Mouse (Mus musculus): ENCODE results near the gene Trh.

DNA sequence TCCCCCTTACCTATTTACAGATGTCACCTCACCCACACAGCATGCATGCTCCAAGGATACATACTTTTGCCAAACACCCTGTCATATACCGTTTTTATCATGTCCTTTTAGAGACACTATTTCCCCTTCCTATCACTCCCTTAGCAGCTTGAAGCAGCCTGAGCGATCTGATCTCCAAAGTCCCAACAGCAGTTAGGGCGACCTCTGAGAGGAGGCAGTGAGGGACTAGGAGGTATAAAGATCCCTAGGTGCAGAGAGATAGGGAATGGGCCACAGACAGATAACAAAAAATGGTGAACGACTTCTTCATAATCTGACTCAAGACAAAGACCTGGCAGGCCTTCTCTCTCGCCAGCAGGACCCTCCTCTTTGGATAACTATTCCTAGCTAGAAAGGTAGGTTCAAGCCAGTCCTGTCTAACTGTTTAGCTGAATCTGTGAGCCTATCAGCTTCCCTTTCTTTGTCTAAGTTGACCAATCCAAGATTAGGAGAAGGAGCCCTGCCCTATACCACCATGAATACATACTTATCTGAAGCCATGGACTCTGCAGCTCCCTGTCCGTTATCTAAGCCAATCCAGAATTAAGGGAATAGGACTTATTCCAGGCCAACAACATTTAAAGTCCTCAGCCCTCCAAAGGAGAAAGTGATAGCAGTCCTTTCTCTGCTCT lies 29.3 kb upstream of the Trh start:
- no peak for TF ChIP-seq CTCF (IDR thresholded peaks at IDR 0.05; ENCODE audit: low read depth)
- no peak; the same call in 1 of the 2 replicates for TF ChIP-seq EP300 (IDR thresholded peaks at IDR 0.05; ENCODE audit: low read depth)
